Mouse (Mus musculus) limb, embryonic 13.5 days (tissue): ENCODE results near the gene Mlkl. TPM values are rescaled to one million over a fixed set of nuclear protein-coding genes. Genes with fewer than 3 reads are reported as not detected.

Experiments
- ATAC-seq: fragments of 200-750 bp; cut with Nextera tagmentation; 2 replicates; pipeline ENCODE4 v1.8.0; 2017; ENCODE audit warnings: low read depth, moderate number of reproducible peaks, moderate TSS enrichment; ENCODE audit not compliant: low FRiP score
- H3K27ac ChIP-seq: fragments of 300-500 bp; sonication (generic); 2 replicates; pipeline ENCODE4 v1.5.1; 2015; ENCODE audit warnings: inconsistent platforms, mild to moderate bottlenecking, moderate library complexity
- H3K27me3 ChIP-seq: fragments of 300-500 bp; sonication (generic); 2 replicates; pipeline ENCODE4 v1.6.1; 2015; ENCODE audit warnings: mild to moderate bottlenecking, inconsistent platforms
- H3K36me3 ChIP-seq: fragments of 300-500 bp; sonication (generic); 2 replicates; pipeline ENCODE4 v1.6.1; 2015; ENCODE audit warnings: inconsistent platforms, mild to moderate bottlenecking, moderate library complexity
- H3K4me1 ChIP-seq: fragments of 300-500 bp; sonication (generic); 2 replicates; pipeline ENCODE4 v1.6.1; 2015; ENCODE audit warnings: inconsistent platforms
- H3K4me2 ChIP-seq: fragments of 300-500 bp; sonication (generic); replicated peaks from 2 replicates; pipeline ENCODE4 v1.6.1; 2015; ENCODE audit warnings: inconsistent platforms, mild to moderate bottlenecking, moderate library complexity
- H3K4me3 ChIP-seq: fragments of 300-500 bp; sonication (generic); 2 replicates; pipeline ENCODE4 v1.5.1; 2015; ENCODE audit warnings: moderate library complexity, mild to moderate bottlenecking, inconsistent platforms
- H3K9ac ChIP-seq: fragments of 300-500 bp; sonication (generic); 2 replicates; pipeline ENCODE4 v1.6.1; 2015; ENCODE audit warnings: mild to moderate bottlenecking, inconsistent platforms
- H3K9me3 ChIP-seq: fragments of 300-500 bp; sonication (generic); 2 replicates; pipeline ENCODE4 v1.6.1; 2016; ENCODE audit warnings: inconsistent platforms
- WGBS: fragments of 180-500 bp; shearing (Covaris S2); methylation state at CpG from one replicate; pipeline ENCODE4 v1.1.7; 2015; 5-methylcytosine and 5-hydroxymethylcytosine counted together
- polyA plus RNA-seq: library from polyadenylated mRNA; unstranded; fragments of >200 nt; fragmentation: Nextera tagmentation; extraction: Ambion mirVana; gene quantifications from 2 replicates; pipeline ENCODE4 v1.2.1, GENCODE M21; 2015

Gene Mlkl
- polyA plus RNA-seq = 0.42 and 0.47 TPM in 2 replicates

- 1% methylated on average over 29 of the region's 29 CpGs for WGBS
- peaks cover 64% of the 10 kb centered on the region for H3K27me3 ChIP-seq
- H3K4me2 ChIP-seq = peak within 1 kb of the TSS; percentile 75
Measured at GRCm38 (mm10) chr8:111337890-111338347, at the start of gene Mlkl. Gene Mlkl, minus strand, starts transcription at chr8:111338177.

DNA sequence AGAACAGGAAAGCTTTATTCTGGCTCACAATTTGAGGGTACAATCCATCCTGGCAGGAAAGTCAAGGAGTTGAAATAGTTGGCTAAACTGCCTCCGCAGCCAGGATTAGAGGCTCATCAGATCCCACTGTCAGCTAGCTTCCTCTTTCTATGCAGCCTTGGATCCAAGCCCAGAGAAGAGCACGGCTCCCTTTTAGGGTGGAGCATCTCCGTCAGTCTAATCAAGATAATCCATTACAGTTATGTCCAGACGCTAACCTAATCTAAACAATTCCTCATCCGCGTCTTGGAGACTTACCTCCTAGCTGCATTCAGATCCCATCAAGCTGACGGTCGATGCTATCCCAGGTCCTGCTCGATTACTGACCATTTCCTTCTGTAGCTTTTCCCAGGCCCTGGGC lies 47.9 kb upstream of the Mlkl start:
- H3K36me3 ChIP-seq = no peaks in the 10 kb centered on the region
- no peak overlapping the region for H3K9ac ChIP-seq
- no peak overlapping the region for H3K27ac ChIP-seq
- ATAC-seq = no peak
- WGBS = 77% methylated on average over 9 of the region's 9 CpGs
- H3K4me1 ChIP-seq = no peaks in the 10 kb centered on the region
- H3K4me3 ChIP-seq = no peak overlapping the region
- H3K4me2 ChIP-seq = no peak overlapping the region
- no peaks in the 10 kb centered on the region for H3K9me3 ChIP-seq
- H3K27me3 ChIP-seq = peaks cover 38% of the 10 kb centered on the region

More at GRCm38 (mm10) chr8:111337890-111338347, at the start of gene Mlkl:
- Histone ChIP-seq H3K9me3 (no peaks in the 10 kb centered on the region), H3K9ac (peak within 1 kb of the TSS; percentile 50; the same call in 1 of the 2 replicates), H3K36me3 (no peaks in the 10 kb centered on the region), H3K4me3 (peak within 1 kb of the TSS; percentile 44), H3K27ac (no peak within 1 kb of the TSS), H3K4me1 (peaks cover 12% of the 10 kb centered on the region)
- ATAC-seq = no peak

DNA sequence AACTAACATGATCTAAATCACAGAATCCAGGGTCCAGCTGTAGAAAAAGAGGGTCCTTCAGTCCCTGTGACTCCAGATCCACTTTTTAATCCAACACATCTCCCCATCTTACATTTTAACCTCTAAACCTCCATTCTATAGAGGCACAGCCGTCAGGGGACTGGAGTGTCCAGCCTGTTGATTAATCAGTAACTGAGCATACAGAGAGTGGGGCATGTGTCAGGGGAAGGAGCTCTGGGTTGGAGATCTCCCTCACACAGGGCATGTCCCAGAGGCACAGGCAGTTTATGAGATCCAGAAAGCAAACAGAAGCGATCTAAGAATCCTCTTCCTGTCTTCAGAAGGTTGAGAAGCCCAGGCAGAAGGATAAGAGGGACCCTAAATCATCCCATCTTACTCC lies 46.7 kb upstream of the Mlkl start:
- Histone ChIP-seq H3K9me3 (no peaks in the 10 kb centered on the region), H3K27ac (no peak overlapping the region), H3K36me3 (no peaks in the 10 kb centered on the region), H3K9ac (no peak overlapping the region), H3K4me3 (no peak overlapping the region), H3K4me1 (no peaks in the 10 kb centered on the region), H3K4me2 (no peak overlapping the region), H3K27me3 (peaks cover 29% of the 10 kb centered on the region)
- no peak for ATAC-seq
- WGBS = 42% methylated on average over 2 of the region's 2 CpGs

DNA sequence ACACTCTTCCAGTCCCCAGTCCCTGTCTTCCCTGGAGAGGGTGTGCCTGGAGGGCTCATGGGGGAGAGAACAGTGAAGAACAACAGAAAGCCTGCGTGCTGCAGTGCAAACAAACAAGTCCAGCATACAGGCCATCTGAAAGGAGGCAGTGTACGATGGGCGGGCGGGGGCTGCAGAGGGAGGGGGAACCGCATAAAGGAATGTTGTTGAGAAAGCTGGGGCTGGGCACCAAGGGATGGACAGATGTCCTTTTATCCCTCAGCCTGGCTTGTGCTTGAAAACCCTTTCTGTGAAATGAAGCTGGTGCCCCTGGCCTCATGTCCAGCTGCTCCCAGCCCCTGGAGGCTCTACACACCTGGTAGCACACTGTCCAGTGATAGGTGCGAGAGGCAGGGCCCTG lies 37.2 kb upstream of the Mlkl start:
- Histone ChIP-seq H3K36me3 (no peaks in the 10 kb centered on the region), H3K27me3 (0 out of 2 replicates have a peak, but pooled peaks cover under 1% of the 10 kb centered on the region), H3K27ac (no peak overlapping the region), H3K4me3 (no peak overlapping the region), H3K4me2 (no peak overlapping the region), H3K9ac (no peak overlapping the region), H3K4me1 (no peaks in the 10 kb centered on the region), H3K9me3 (no peaks in the 10 kb centered on the region)
- ATAC-seq = no peak; the same call in 1 of the 2 replicates
- 73% methylated on average over 6 of the region's 6 CpGs for WGBS

- no peak overlapping the region for H3K4me3 ChIP-seq
Measured at GRCm38 (mm10) chr8:111369711-111370110, 31.7 kb upstream of the Mlkl start.

DNA sequence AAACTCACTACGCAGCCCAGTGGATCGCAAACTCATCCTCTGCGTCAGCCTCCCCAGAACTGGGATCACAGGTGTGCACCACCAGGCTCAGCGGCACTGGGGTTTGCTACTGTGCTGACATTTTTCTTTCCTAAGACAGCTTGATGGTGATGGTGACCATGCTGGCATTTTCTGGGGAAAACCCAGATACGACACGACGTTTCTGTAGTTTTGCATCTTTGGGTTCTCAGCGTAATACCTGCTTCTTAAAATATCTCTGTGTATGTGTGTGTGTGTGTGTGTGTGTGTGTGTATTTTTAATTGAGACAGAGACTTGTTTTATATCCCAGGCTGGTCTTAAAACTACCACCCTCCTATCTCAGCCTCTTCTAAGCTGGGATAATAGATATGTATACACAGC lies 29.4 kb upstream of the Mlkl start:
- peak overlapping the region; percentile 19; the same call in 1 of the 2 replicates for H3K4me2 ChIP-seq
- no peaks in the 10 kb centered on the region for H3K9me3 ChIP-seq
- no peaks in the 10 kb centered on the region for H3K4me1 ChIP-seq
- H3K27me3 ChIP-seq = peaks cover 8% of the 10 kb centered on the region; the same call in 1 of the 2 replicates
- no peaks in the 10 kb centered on the region for H3K36me3 ChIP-seq
- WGBS = 75% methylated on average over 8 of the region's 8 CpGs
- H3K4me3 ChIP-seq = no peak overlapping the region
- no peak overlapping the region for H3K27ac ChIP-seq
- no peak for ATAC-seq
- no peak overlapping the region for H3K9ac ChIP-seq

More at GRCm38 (mm10) chr8:111369711-111370110, 31.7 kb upstream of the Mlkl start:
- H3K27me3 ChIP-seq = peaks cover 8% of the 10 kb centered on the region; the same call in 1 of the 2 replicates
- WGBS = 86% methylated on average over 9 of the region's 9 CpGs
- H3K27ac ChIP-seq = no peak overlapping the region
- H3K9me3 ChIP-seq = no peaks in the 10 kb centered on the region
- ATAC-seq = no peak
- no peaks in the 10 kb centered on the region for H3K4me1 ChIP-seq
- H3K4me2 ChIP-seq = no peak overlapping the region
- H3K9ac ChIP-seq = no peak overlapping the region
- no peaks in the 10 kb centered on the region for H3K36me3 ChIP-seq

- WGBS = 42% methylated on average over 14 of the region's 14 CpGs
Measured at GRCm38 (mm10) chr8:111366610-111367234, 28.7 kb upstream of the Mlkl start.

GRCm38 (mm10) chr8:111363489-111363888 lies 25.5 kb upstream of the Mlkl start:
- no peak overlapping the region for H3K4me2 ChIP-seq
- no peaks in the 10 kb centered on the region for H3K4me1 ChIP-seq
- no peaks in the 10 kb centered on the region; the same call in 1 of the 2 replicates for H3K9me3 ChIP-seq
- WGBS = 76% methylated on average over 8 of the region's 8 CpGs
- ATAC-seq = no peak
- no peak overlapping the region for H3K4me3 ChIP-seq
- no peak overlapping the region for H3K9ac ChIP-seq
- no peaks in the 10 kb centered on the region for H3K36me3 ChIP-seq
- no peak overlapping the region for H3K27ac ChIP-seq
- H3K27me3 ChIP-seq = peaks cover 8% of the 10 kb centered on the region; the same call in 1 of the 2 replicates

More at GRCm38 (mm10) chr8:111366610-111367234, 28.7 kb upstream of the Mlkl start:
- H3K36me3 ChIP-seq = no peaks in the 10 kb centered on the region
- peak overlapping the region; percentile 19; the same call in 1 of the 2 replicates for H3K4me2 ChIP-seq
- no peaks in the 10 kb centered on the region for H3K9me3 ChIP-seq
- H3K9ac ChIP-seq = no peak overlapping the region
- ATAC-seq = no peak
- no peak overlapping the region for H3K4me3 ChIP-seq
- no peaks in the 10 kb centered on the region for H3K4me1 ChIP-seq
- H3K27me3 ChIP-seq = peaks cover 8% of the 10 kb centered on the region; the same call in 1 of the 2 replicates
- H3K27ac ChIP-seq = no peak overlapping the region

DNA sequence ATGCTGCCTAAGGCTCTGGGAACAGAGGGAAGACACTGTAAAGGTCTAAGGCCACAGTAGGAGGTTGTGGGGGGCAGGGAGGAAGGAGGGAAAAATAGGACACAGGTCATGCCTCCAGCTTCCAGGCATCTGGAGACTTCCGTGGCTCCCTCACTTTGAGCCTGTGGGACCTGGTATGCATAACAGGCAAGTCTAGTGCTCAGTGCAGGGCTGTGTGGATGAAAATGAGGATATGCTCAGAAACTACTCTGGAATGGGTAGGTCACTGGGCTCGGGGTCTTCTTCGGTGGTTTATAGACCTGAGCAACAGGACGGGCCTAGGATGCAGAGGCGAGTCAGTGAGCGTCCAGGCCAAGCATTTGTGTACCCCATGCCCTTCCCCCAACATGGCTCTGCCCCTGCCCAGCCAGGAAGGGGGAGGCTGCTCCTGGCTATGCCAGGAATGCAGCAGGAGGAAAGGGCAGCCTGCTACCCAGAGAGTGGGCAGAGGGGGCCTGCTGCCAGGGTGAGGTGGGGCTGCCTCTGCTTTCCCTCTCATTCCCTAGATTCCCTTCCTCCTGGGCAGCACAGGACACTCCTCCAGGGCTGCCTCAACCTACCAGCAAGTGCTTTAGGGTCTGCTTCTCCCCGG lies 22.7 kb upstream of the Mlkl start:
- ATAC-seq = no peak
- Histone ChIP-seq H3K9ac (no peak overlapping the region), H3K9me3 (no peaks in the 10 kb centered on the region; the same call in 1 of the 2 replicates), H3K36me3 (no peaks in the 10 kb centered on the region), H3K27me3 (no peaks in the 10 kb centered on the region), H3K4me3 (no peak overlapping the region), H3K4me1 (no peaks in the 10 kb centered on the region), H3K27ac (no peak overlapping the region), H3K4me2 (no peak overlapping the region)
- 57% methylated on average over 7 of the region's 7 CpGs for WGBS

DNA sequence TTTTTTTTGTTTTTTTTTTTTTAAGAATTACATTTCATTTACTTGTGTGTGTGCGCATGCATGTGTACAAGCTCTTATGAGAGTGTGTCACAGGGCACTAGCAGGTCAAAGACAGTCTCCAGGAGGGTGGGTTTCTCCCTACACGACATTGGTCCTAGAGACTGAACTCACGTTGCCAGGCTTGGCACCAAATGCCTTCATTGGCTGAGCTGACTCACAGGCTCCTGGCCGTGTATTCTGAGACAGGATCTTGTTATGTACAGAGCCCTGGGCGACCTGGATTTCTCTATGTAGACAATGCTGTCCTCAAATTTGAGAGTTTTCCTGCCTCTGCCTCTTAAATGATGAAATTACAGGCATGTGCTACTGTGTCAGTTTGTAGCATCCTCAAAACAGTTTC lies 22.0 kb upstream of the Mlkl start:
- Histone ChIP-seq H3K27ac (no peak overlapping the region), H3K9me3 (no peaks in the 10 kb centered on the region; the same call in 1 of the 2 replicates), H3K4me1 (no peaks in the 10 kb centered on the region), H3K4me2 (no peak overlapping the region), H3K36me3 (no peaks in the 10 kb centered on the region), H3K9ac (no peak overlapping the region), H3K27me3 (no peaks in the 10 kb centered on the region), H3K4me3 (no peak overlapping the region)
- ATAC-seq = no peak
- WGBS = 68% methylated on average over 5 of the region's 5 CpGs

DNA sequence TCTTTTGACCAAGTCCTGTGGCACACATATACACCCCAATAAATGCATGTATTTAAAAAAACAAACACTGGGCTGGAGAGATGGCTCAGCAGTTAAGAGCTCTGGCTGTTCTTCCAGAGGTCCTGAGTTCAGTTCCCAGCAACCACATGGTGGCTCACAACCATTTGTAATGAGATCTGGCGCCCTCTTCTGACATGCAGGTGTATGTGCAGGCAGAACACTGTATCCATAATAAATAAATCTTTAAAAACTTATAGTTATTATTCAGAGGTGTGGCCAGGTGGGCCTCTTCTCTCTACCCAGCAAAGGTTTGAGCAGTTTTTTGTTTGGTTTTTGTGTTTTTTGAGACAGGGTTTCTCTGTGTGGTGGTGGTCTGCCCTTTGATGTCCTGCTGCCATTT lies 20.9 kb upstream of the Mlkl start:
- H3K4me2 ChIP-seq = no peak overlapping the region
- 61% methylated on average over 1 of the region's 1 CpGs for WGBS
- no peaks in the 10 kb centered on the region for H3K4me1 ChIP-seq
- H3K9ac ChIP-seq = no peak overlapping the region
- H3K36me3 ChIP-seq = no peaks in the 10 kb centered on the region
- H3K9me3 ChIP-seq = no peaks in the 10 kb centered on the region; the same call in 1 of the 2 replicates
- no peak overlapping the region for H3K4me3 ChIP-seq
- no peaks in the 10 kb centered on the region for H3K27me3 ChIP-seq
- no peak overlapping the region for H3K27ac ChIP-seq
- no peak for ATAC-seq

GRCm38 (mm10) chr8:111357433-111357832 lies 19.5 kb upstream of the Mlkl start:
- WGBS = 85% methylated on average over 4 of the region's 4 CpGs
- Histone ChIP-seq H3K27me3 (no peaks in the 10 kb centered on the region), H3K27ac (no peak overlapping the region), H3K4me3 (no peak overlapping the region), H3K9me3 (no peaks in the 10 kb centered on the region; the same call in 1 of the 2 replicates), H3K4me2 (no peak overlapping the region), H3K36me3 (no peaks in the 10 kb centered on the region), H3K4me1 (no peaks in the 10 kb centered on the region), H3K9ac (no peak overlapping the region)
- no peak for ATAC-seq
